Mouse (Mus musculus) limb, embryonic 14.5 days (tissue): ENCODE measurements at regions not wholly inside any gene's neighbourhood (a gene's known extent, or its start where the extent isn't known, plus 50 kb on each side); places are given as distances from the start of the nearest gene placed in this dataset.

Experiments
- ATAC-seq: fragments of 200-750 bp; cut with Nextera tagmentation; 2 replicates; pipeline ENCODE4 v1.8.0; 2017; ENCODE audit warnings: low read depth, moderate number of reproducible peaks, moderate TSS enrichment; ENCODE audit not compliant: low FRiP score
- DNase-seq: peaks from one replicate; pipeline ENCODE4 v3.0.0-alpha.2; 2015; ENCODE audit warnings: low spot score
- H3K27ac ChIP-seq: fragments of 300-500 bp; sonication (generic); replicated peaks from 2 replicates; pipeline ENCODE4 v1.5.1; 2014; ENCODE audit warnings: low read depth, mild to moderate bottlenecking, low read length, moderate library complexity, mixed read lengths
- H3K27me3 ChIP-seq: fragments of 300-500 bp; sonication (generic); 2 replicates; pipeline ENCODE4 v1.6.1; 2014; ENCODE audit warnings: low read length, mixed read lengths; ENCODE audit not compliant: control insufficient read depth, insufficient read depth
- H3K36me3 ChIP-seq: fragments of 300-500 bp; sonication (generic); 2 replicates; pipeline ENCODE4 v1.6.1; 2014; ENCODE audit warnings: mild to moderate bottlenecking, low read length, moderate library complexity, mixed read lengths; ENCODE audit not compliant: control insufficient read depth, insufficient read depth
- H3K4me1 ChIP-seq: fragments of 300-500 bp; sonication (generic); 2 replicates; pipeline ENCODE4 v1.6.1; 2014; ENCODE audit warnings: antibody characterized with exemption, low read length, mixed read lengths; ENCODE audit not compliant: control insufficient read depth, insufficient read depth
- H3K4me2 ChIP-seq: fragments of 300-500 bp; sonication (generic); replicated peaks from 2 replicates; pipeline ENCODE4 v1.6.1; 2014; ENCODE audit warnings: low read depth, mild to moderate bottlenecking, low read length, moderate library complexity; ENCODE audit not compliant: severe bottlenecking
- H3K4me3 ChIP-seq: fragments of 300-500 bp; sonication (generic); replicated peaks from 2 replicates; pipeline ENCODE4 v1.5.1; 2014; ENCODE audit warnings: low read length
- H3K9ac ChIP-seq: fragments of 300-500 bp; sonication (generic); 2 replicates; pipeline ENCODE4 v1.6.1; 2014; ENCODE audit warnings: mild to moderate bottlenecking, low read depth, low read length, moderate library complexity; ENCODE audit not compliant: severe bottlenecking
- H3K9me3 ChIP-seq: fragments of 300-500 bp; sonication (generic); 2 replicates; pipeline ENCODE4 v1.6.1; 2016; ENCODE audit warnings: low read length; ENCODE audit not compliant: control insufficient read depth
- POLR2A ChIP-seq: fragments of 200-500 bp; IDR thresholded peaks from 2 replicates; pipeline ENCODE4 v1.8.0; 2012; ENCODE audit warnings: inconsistent platforms, mild to moderate bottlenecking, moderate library complexity, borderline replicate concordance; ENCODE audit not compliant: insufficient read depth, insufficient read length; ENCODE audit errors: extremely low read depth
- WGBS: fragments of 180-500 bp; shearing (Covaris S2); extraction: QIAGEN DNeasy Blood & Tissue Kit; methylation state at CpG from one replicate; pipeline ENCODE4 v1.1.7; 2014; 5-methylcytosine and 5-hydroxymethylcytosine counted together

DNA sequence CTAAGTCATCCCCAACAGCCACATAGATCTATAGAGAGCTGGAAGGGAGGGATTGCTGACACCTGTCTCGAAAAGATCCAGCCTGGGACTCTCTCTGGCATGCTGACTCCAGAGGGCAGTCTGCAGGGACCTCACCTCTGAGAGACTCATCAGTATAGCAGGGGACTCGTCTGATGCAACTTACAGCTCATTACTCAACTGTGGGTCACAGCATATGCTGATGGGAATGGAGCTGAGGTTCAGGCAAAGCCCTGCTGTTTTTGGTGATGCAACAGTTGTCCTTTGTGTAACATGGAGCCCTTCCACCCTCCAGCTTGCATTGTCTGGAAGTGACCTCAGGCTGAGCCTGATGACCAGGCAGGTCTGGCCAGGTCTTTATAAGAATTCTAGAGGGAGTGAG is 174.4 kb downstream of the Cyp26b1 start:
- no peak overlapping the region for H3K4me3 ChIP-seq
- no peak for DNase-seq
- no peak overlapping the region for H3K27ac ChIP-seq
- WGBS: 63% methylated on average over 2 of the region's 2 CpGs
- no peaks in the 10 kb centered on the region for H3K36me3 ChIP-seq
- peaks cover 7% of the 10 kb centered on the region for H3K4me1 ChIP-seq
- H3K9ac ChIP-seq: no peak overlapping the region
- TF ChIP-seq POLR2A: no peak
- no peaks in the 10 kb centered on the region for H3K9me3 ChIP-seq
- H3K27me3 ChIP-seq: no peaks in the 10 kb centered on the region
- H3K4me2 ChIP-seq: no peak overlapping the region
- ATAC-seq: no peak

DNA sequence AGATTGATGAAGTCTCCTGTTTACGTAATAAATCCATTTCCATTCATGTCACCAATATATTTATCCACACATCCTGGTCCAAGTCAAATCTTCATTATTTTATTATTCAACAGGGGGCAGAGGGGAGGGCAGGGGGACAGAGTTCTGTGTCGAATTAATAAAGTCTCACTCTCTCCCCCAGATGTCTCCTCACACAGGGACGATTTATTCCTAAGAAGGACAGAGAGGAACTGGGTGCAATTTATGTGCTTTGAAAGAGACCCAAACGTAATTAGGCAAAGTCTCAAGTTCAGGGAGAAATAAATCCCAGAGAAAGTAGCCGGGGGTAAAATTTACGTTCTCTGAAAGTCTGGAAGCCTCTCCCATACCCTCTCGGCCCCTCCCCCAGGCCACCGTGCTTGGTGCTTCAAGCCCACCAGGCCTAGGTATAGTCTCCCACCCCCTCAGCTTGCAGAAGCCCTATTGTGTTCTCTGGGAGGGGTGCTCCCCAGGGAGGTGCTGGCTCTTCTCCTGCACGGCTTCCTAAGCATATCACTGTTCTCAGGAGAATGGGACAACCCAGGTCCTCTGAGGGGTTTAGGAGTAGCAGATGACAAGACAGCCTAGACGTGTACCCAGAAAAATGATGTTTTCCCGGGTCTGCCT is 176.6 kb downstream of the Cyp26b1 start:
- 33% methylated on average over 11 of the region's 11 CpGs for WGBS

DNA sequence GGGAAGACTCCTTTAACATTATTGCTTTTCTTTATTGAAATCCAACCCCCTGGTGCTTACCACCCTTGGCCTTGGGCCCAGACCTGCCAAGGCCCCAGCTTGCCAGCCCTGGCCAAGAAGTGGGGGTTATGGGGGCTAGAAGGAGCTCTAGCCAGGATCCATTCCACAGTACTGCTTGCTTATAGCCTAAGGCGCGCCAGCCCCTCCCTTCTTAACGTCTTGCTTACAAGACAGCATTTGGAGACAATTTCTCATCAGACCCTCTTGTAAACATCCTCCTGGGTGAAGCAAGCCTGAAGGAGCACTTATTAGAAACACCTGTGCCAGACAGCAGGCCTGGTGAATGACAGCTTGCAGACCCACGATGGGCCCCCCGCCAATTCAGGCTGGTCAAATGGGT is 179.3 kb downstream of the Cyp26b1 start:
- no peak for TF ChIP-seq POLR2A
- H3K4me3 ChIP-seq: no peak overlapping the region
- no peak overlapping the region for H3K9ac ChIP-seq
- H3K9me3 ChIP-seq: no peaks in the 10 kb centered on the region
- H3K36me3 ChIP-seq: no peaks in the 10 kb centered on the region
- no peak overlapping the region for H3K4me2 ChIP-seq
- no peaks in the 10 kb centered on the region for H3K27me3 ChIP-seq
- ATAC-seq (no peak), DNase-seq (no peak)
- H3K4me1 ChIP-seq: peaks cover 13% of the 10 kb centered on the region
- 19% methylated on average over 5 of the region's 5 CpGs for WGBS
- H3K27ac ChIP-seq: no peak overlapping the region

More for the DNA sequence above, 176.6 kb downstream of the Cyp26b1 start:
- no peak overlapping the region for H3K27ac ChIP-seq
- H3K4me3 ChIP-seq: no peak overlapping the region
- ATAC-seq: no peak
- no peak for TF ChIP-seq POLR2A
- H3K9me3 ChIP-seq: no peaks in the 10 kb centered on the region
- no peak overlapping the region for H3K9ac ChIP-seq
- no peaks in the 10 kb centered on the region for H3K36me3 ChIP-seq
- H3K4me1 ChIP-seq: peaks cover 10% of the 10 kb centered on the region
- no peaks in the 10 kb centered on the region for H3K27me3 ChIP-seq
- H3K4me2 ChIP-seq: no peak overlapping the region
- no peak for DNase-seq

DNA sequence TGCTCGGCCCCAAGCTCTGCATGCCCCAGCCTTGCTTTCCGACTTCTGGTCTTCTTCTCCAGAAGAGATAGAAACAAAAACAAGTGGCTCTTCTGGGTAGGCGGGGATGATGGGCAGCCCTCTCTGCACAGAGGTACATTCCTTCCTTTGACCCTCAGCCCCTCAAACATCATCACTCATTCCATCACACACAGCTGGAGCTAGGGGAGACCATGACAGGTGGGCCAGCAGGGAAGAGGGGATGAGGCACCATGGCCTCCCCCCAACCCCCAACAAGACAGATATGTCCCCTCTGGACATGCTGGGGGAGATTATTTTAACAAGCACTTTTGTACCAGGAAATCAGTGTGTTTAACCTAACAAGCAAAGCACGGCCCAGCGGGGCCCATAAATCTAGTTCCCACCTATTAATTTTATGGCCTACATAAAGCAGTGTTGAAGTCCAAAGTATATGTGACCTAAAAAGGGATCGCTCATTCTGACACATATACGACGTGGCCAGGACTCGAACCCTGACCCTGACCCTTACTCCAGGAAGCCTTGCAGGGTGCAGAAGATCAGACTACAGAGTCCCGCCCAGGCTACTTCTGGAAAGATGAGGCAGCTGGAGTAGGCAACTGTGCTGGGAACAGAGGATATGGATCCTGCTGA is 183.7 kb downstream of the Cyp26b1 start:
- no peak overlapping the region for H3K27ac ChIP-seq

GRCm38 (mm10) chr6:84408513-84408912 is 185.2 kb downstream of the Cyp26b1 start:
- no peak for TF ChIP-seq POLR2A
- no peak overlapping the region for H3K4me3 ChIP-seq
- no peaks in the 10 kb centered on the region for H3K36me3 ChIP-seq
- ATAC-seq (no peak), DNase-seq (no peak)
- no peaks in the 10 kb centered on the region for H3K27me3 ChIP-seq
- 78% methylated on average over 5 of the region's 5 CpGs for WGBS
- no peak overlapping the region for H3K9ac ChIP-seq
- H3K4me2 ChIP-seq: no peak overlapping the region
- no peaks in the 10 kb centered on the region; the same call in 1 of the 2 replicates for H3K9me3 ChIP-seq
- H3K4me1 ChIP-seq: peaks cover 7% of the 10 kb centered on the region
- no peak overlapping the region for H3K27ac ChIP-seq

More for the DNA sequence above, 183.7 kb downstream of the Cyp26b1 start:
- Histone ChIP-seq H3K4me3 (no peak overlapping the region), H3K4me1 (peaks cover 15% of the 10 kb centered on the region), H3K4me2 (no peak overlapping the region), H3K9me3 (no peaks in the 10 kb centered on the region), H3K27me3 (no peaks in the 10 kb centered on the region), H3K36me3 (no peaks in the 10 kb centered on the region), H3K9ac (no peak overlapping the region)
- no peak for TF ChIP-seq POLR2A
- DNase-seq (peak; percentile 34), ATAC-seq (0 out of 2 replicates have a peak, but pooled peaks have one; percentile 14)
- WGBS: 28% methylated on average over 10 of the region's 10 CpGs
